Mouse (Mus musculus) telencephalon, adult 2 months (tissue): Measurements from ENCODE around the gene Hist1h2bm.
"Not testable (repeated sequence)": the region's sequence is repeated elsewhere in the genome, so short reads cannot be mapped to it uniquely, and the experiment has no call there.

Experiments
- DNase-seq: peaks from one replicate; pipeline ENCODE4 v3.0.0-alpha.2; 2011; ENCODE audit warnings: low read depth, low spot score

Gene Hist1h2bm

DNA sequence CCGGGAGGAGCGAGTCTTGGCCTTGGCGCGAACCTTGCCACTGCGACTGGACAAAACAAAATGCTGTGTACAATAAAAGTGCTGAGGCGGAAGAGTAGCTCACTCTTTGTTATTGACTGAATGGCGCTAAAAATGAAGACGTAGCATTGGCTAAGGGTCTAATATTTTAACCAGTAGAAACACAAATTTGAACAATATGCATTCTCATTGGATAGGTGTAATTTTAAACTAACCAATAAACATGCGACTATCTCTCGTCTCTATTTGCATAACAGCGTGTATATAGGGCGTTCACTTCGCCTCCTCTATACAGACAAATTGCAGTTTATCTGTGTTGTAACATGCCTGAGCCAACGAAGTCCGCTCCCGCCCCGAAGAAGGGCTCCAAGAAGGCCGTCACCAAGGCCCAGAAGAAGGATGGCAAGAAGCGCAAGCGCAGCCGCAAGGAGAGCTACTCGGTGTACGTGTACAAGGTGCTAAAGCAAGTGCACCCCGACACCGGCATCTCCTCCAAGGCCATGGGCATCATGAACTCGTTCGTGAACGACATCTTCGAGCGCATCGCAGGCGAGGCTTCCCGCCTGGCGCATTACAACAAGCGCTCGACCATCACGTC lies at the start of gene Hist1h2bm:
Gene Hist1h2bm (plus strand): TSS at position 288 of the 616 bp plus-strand sequence.
- DNase-seq: peak; percentile 95

DNA sequence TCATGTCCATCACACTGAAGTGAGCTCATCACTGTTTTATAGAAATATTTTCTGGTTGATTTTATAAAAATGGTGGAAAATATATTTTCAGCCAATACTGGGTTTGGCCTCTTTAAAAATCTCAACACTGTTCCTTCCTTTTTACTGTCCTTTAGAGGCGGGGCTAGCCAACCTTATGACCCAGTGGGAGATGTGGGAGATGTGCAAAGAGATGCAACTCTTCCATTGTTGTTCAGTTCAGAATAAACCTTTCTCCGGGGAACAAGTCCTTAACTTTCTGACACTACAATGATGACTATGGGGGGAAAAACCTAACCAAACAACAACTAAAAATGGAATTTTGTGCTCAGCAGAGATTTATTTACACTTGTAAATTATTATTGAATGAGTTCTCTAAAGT lies 44.5 kb upstream of the Hist1h2bm start, which contains the start of gene Olfr1360:
Gene Olfr1360 (minus strand): TSS at position 101 of the 400 bp plus-strand sequence.
- DNase-seq: no peak

DNA sequence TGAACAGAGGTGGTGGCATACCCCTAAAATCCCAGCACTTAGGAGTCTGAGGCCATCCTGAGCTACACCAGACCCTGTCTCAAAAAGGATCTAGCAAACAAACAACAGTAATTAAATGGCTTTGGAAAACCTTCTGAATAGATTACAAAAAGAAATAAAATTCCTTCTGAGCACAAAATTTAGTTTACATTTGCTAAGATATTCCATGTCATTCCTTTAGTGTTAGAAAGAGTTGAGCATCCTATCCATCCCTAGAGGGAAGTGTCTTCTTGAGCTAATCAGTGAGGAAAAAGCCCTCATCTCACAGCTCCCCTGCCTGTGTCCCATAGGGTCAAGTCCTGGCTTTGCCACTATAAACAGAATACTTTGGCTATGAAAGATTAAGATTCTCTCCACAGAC lies 24.0 kb upstream of the Hist1h2bm start, which contains the start of gene Olfr1359:
Gene Olfr1359 (plus strand): TSS at position 301 of the 400 bp plus-strand sequence.
- DNase-seq: no peak

- no peak for DNase-seq
Observed at GRCm38 (mm10) chr13:21706669-21707068, 15.2 kb upstream of the Hist1h2bm start.

DNA sequence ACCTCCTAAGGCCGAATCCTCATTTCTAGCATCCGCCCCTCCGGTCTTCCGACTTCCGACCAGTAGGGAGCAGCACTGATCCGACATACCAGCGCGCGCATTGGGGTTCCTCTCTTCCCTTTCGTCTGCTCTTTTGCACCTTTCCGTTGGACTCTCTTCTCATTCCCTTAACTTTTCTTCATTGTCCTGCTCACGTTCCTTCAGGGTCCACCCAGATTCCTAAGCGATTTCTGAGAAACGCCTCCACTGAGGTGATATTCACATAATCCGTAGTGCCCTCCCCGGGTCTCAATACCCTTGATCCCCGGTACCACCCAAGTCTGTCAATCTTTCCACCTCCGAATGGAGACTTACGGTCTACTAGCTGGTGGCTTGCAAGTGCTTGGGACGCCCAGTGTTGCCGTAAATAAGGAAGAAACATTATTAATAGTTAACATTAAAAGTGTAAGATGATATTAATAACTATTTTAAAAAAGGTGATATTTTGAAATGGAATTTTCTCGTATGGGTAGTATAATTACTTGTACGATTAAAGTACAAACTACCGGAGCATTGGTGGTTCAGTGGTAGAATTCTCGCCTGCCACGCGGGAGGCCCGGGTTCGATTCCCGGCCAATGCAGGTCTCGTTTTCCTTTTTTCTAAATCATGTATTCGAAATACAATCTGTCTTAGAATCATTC lies 11.7 kb upstream of the Hist1h2bm start:
- DNase-seq: peak; percentile 74

- DNase-seq: no peak
Observed at GRCm38 (mm10) chr13:21710821-21711525, 10.9 kb upstream of the Hist1h2bm start.

DNA sequence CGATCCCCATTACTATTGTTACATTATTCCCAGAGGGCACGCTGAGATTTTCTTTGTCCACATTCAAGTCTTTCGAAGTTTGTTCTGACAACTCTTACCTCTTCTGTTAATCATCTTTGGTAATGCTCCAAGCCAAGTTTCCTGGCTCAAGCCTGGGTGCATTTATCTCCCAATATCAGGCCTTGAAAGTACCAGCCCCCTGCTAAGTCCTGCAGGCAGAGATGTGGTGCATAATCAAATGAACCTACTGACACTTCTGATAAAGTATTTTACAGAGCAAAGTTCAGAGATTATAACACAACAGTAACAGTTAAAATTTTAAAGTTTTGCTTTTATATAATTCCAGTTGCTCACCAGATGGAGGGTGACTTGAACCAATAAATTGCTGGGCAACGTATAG lies 10.1 kb upstream of the Hist1h2bm start:
- DNase-seq: no peak

DNA sequence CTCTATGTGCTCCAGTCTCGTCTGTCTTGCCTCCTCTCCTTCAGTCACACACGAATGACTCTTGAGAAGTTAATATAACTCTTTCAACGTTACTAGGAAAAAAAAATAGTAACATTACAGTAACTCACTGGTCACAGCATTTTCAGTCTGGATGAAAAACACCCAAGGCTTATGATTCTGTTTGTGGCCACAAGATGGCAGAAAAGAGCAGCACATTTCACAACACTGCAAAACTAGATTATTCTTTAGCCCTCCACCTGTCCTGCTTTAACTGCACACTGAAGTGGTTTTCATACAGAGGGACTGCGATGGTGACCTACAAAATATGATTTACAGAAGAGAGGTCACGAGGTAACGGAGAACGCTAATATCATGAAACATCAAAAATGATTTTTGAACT lies 7.1 kb upstream of the Hist1h2bm start:
- no peak for DNase-seq

DNA sequence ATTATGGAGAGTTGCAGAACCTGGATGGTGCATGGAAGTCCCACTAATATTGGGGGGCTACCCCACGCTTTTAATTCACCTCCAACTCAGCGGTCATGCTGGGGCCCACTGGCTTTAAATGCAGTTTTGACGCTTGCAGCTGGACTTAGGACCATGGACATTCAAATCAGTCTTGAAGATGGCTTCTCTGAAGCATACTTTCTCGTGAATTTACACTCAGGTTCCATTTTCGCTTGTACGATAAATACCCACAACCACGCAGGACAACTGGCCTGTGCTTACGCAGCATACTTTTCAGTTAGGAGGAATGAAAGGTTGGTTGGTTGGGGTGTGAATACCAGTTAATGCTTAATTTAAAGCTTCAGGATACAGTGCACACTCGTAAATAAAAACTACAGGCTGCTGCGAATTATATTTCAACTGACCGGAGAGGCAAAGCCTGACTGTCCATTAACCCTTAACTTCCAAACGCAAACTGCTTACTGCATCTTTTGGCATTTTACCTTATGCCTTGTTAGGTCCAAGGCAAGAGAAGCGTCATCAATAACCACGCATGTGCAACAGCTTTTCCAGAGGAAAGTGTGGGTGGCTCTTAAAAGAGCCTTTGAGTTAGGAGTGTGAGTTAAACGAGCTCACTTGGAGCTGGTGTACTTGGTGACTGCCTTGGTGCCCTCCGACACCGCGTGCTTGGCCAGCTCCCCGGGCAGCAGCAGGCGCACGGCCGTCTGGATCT lies 6.5 kb upstream of the Hist1h2bm start:
- no peak for DNase-seq

GRCm38 (mm10) chr13:21715864-21716539 lies 5.8 kb upstream of the Hist1h2bm start, which contains the start of the genes Hist1h2bl and Hist1h2ai:
Hist1h2bl (minus strand) TSS chr13:21716143.
Hist1h2ai (plus strand) TSS chr13:21716422.
- peak; percentile 97 for DNase-seq

GRCm38 (mm10) chr13:21716540-21717391 lies 5.1 kb upstream of the Hist1h2bm start:
- DNase-seq: not testable (repeated sequence)

- peak; percentile 96 for DNase-seq
Observed at GRCm38 (mm10) chr13:21717397-21718357, 4.2 kb upstream of the Hist1h2bm start, which contains the start of gene Hist1h3h. Hist1h3h (plus strand) TSS chr13:21717659.

- no peak for DNase-seq
Observed at GRCm38 (mm10) chr13:21718381-21719080, 3.3 kb upstream of the Hist1h2bm start.

DNA sequence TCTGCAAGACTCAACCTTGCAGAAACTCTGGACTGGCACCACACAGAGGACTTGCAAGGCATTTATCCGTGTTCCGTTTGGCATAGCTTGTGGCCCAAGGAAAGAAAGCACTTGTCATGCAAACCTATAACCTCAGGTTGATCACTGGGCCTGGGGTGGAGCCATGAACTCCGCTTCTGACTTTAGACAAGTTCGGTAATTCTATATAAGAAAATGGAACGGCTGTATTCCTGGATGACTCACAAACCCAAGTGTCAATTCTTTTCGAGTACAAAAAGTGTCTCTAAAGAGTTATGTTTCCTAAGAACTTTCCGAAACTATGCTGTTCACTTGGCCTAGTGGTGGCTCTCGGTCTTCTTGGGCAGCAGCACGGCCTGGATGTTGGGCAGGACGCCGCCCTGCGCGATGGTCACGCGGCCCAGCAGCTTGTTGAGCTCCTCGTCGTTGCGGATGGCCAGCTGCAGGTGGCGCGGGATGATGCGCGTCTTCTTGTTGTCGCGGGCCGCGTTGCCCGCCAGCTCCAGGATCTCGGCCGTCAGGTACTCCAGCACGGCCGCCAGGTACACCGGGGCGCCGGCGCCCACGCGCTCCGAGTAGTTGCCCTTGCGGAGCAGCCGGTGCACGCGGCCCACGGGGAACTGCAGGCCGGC lies 612 bp upstream of the Hist1h2bm start:
- DNase-seq: not testable (repeated sequence)

DNA sequence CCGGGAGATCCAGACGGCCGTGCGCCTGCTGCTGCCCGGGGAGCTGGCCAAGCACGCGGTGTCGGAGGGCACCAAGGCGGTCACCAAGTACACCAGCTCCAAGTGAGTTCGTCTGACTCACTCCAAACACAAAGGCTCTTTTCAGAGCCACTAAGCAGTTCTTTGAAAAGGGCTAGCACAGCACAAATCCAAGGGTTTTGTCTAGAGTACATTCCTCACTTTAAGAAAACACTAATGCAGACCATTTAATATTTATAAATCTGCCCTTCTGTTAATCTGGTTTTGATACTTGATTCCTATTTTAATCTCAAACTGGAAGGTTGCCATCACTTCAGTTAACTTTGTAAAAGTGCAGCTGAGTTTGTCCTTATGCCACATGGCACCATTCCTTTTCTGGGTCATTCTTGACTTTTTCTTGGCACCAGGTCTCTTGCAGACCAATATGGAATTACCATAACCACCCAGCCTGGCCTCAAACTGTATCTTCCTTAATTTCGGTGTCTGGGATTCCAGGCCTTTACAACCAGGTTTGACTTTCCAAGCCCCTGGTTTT lies 605 bp downstream of the Hist1h2bm start:
- DNase-seq: no peak

- no peak for DNase-seq
Observed at GRCm38 (mm10) chr13:21722993-21723836, 1.4 kb downstream of the Hist1h2bm start.
